Mouse (Mus musculus): ENCODE measurements at regions not wholly inside any gene's neighbourhood (a gene's known extent, or its start where the extent isn't known, plus 50 kb on each side); places are given as distances from the start of the nearest gene placed in this dataset. TPM values are rescaled to one million over a fixed set of nuclear protein-coding genes. Genes with fewer than 3 reads are reported as not detected.
A peak's percentile ranks its signal among the peaks of the same experiment; 100 is the strongest.

DNA sequence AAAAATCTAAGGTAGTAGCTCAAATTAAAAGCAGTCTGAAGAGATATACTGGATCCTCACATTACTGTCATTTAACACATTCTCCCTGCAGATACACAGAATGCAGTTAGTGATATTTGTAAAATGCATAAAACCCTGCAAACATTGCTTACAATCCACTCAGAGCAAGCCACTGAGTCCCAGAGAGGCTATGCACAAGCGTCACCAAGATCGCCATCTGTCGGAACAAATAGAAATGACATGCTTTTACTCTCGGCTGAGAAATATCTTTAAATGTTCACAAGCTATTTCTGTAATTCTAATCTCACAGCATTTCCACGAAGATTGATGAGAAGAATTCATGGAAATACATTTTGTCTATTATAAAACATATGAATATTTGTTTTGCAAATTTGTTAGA, 139.7 kb upstream of the Steap4 start:
- Histone ChIP-seq H3K4me1 (ENCODE audit: control insufficient read depth, insufficient read depth, low read length) (no peaks in the 10 kb centered on the region), H3K27ac (replicated peaks; ENCODE audit: low read depth, low read length) (no peak overlapping the region), H3K4me3 (ENCODE audit: low read depth, low read length) (no peak overlapping the region), H3K36me3 (ENCODE audit: control insufficient read depth, insufficient read depth, low read length) (no peaks in the 10 kb centered on the region), H3K4me2 (ENCODE audit: low read depth, low read length) (no peak overlapping the region), H3K9ac (ENCODE audit: low read depth, low read length) (no peak overlapping the region), H3K9me3 (ENCODE audit: control insufficient read depth, low read length) (no peaks in the 10 kb centered on the region), H3K27me3 (replicated peaks; ENCODE audit: control insufficient read depth, insufficient read depth, low read length) (no peaks in the 10 kb centered on the region)
- DNase-seq (ENCODE audit: low spot score) = peak; percentile 25
- whole genome bisulfite sequencing = 26% methylated on average over 5 of the region's 5 CpGs
- ATAC-seq (ENCODE audit: low read depth) = no peak

DNA sequence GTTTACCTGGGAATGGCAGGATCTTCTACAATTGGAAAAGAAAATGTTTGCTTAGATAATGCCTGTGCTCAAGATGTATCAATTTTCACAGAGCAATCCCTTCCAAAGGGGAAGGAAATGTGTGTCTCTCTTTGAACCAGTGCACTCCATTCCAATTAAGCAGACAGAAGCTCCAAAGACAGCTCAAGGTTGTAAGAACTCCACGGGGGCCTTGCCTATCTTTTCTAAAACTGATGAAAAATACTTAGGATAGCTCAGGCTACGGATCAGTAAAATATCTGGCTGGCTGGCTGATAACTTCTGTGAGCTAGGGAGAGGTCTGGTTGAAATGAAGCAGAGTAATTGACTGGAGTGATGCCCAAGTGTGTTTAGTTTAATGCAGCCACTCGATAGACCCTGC, 138.6 kb upstream of the Steap4 start:
- Histone ChIP-seq H3K4me1 (ENCODE audit: control insufficient read depth, insufficient read depth, low read length) (no peaks in the 10 kb centered on the region), H3K4me3 (ENCODE audit: low read depth, low read length) (no peak overlapping the region), H3K27me3 (replicated peaks; ENCODE audit: control insufficient read depth, insufficient read depth, low read length) (no peaks in the 10 kb centered on the region), H3K36me3 (ENCODE audit: control insufficient read depth, insufficient read depth, low read length) (no peaks in the 10 kb centered on the region), H3K9me3 (ENCODE audit: control insufficient read depth, low read length) (no peaks in the 10 kb centered on the region), H3K9ac (ENCODE audit: low read depth, low read length) (no peak overlapping the region), H3K27ac (replicated peaks; ENCODE audit: low read depth, low read length) (no peak overlapping the region), H3K4me2 (ENCODE audit: low read depth, low read length) (no peak overlapping the region)
- DNase-seq (ENCODE audit: low spot score) = no peak
- WGBS = 47% methylated on average over 3 of the region's 3 CpGs
- ATAC-seq (ENCODE audit: low read depth) = no peak

DNA sequence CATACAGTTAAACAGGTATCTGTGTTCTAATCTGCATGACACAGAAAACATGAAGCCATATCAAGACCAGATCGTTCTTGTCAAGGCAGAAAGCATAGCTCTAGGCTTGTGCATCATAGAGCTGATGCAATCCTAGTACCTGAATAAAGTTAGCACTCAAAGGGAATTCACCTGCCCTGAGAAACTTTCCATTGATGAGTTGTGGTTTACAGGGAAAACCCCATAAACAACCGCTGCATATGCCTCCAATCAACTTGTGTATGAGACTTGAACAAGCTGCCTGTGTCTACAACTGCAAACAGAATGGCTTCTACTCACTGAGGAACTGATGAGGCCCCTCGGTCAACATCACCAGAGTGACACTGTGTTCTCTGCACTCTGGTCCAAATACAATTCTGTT, 130.6 kb upstream of the Steap4 start:
- no peak overlapping the region for H3K4me2 ChIP-seq (ENCODE audit: low read depth, low read length)
- no peak overlapping the region for H3K4me3 ChIP-seq (ENCODE audit: low read depth, low read length)
- H3K4me1 ChIP-seq (ENCODE audit: control insufficient read depth, insufficient read depth, low read length) = no peaks in the 10 kb centered on the region
- H3K9me3 ChIP-seq (ENCODE audit: control insufficient read depth, low read length) = no peaks in the 10 kb centered on the region
- DNase-seq (ENCODE audit: low spot score) (no peak), ATAC-seq (ENCODE audit: low read depth) (no peak)
- no peaks in the 10 kb centered on the region for H3K27me3 ChIP-seq (replicated peaks; ENCODE audit: control insufficient read depth, insufficient read depth, low read length)
- 84% methylated on average over 3 of the region's 3 CpGs for WGBS
- H3K27ac ChIP-seq (replicated peaks; ENCODE audit: low read depth, low read length) = no peak overlapping the region
- no peak overlapping the region for H3K9ac ChIP-seq (ENCODE audit: low read depth, low read length)
- H3K36me3 ChIP-seq (ENCODE audit: control insufficient read depth, insufficient read depth, low read length) = no peaks in the 10 kb centered on the region

DNA sequence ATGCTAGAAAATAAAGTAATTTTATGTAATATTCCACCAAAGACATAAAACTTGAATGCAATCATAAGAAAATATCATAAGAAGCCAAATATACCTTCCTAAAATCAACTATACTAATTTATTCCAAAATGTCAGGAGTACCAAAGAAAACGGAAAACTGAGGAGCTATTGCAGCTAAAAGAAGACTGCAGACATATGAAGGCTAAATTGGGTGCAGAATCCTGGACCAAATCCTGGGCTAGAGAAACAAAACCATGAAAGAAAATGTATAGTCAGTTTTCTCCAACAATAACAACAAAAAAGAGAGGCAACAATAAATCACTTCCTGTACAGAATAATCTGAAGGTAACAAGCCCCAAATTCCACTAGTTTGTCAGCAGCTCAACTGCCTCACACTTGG, 126.4 kb upstream of the Steap4 start:
- no peak for ATAC-seq (ENCODE audit: low read depth)
- Histone ChIP-seq H3K9ac (ENCODE audit: low read depth, low read length) (no peak overlapping the region), H3K27ac (replicated peaks; ENCODE audit: low read depth, low read length) (no peak overlapping the region), H3K4me1 (ENCODE audit: control insufficient read depth, insufficient read depth, low read length) (no peaks in the 10 kb centered on the region), H3K27me3 (replicated peaks; ENCODE audit: control insufficient read depth, insufficient read depth, low read length) (no peaks in the 10 kb centered on the region), H3K4me2 (ENCODE audit: low read depth, low read length) (no peak overlapping the region), H3K4me3 (ENCODE audit: low read depth, low read length) (no peak overlapping the region), H3K9me3 (ENCODE audit: control insufficient read depth, low read length) (no peaks in the 10 kb centered on the region), H3K36me3 (ENCODE audit: control insufficient read depth, insufficient read depth, low read length) (no peaks in the 10 kb centered on the region)
- DNase-seq (ENCODE audit: low spot score) = no peak
- WGBS = 85% methylated on average over 1 of the region's 1 CpGs

DNA sequence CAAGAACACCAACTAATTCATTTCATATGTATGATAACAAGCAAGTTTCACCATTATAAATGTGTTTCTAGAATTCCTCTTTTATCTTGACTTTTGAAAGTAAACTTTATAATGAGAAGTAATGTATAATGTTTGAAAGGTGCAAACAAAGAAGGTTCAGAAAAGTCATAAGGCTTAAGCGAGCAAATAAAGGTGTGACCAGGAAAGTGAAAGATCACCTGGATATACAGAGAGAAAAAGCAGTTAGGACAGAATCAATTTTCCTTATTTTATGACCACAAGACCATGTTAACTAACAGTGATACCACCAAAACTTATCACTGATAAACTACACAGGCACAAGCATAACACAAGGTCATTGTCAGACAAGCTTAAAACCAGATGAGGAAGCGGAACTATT, 97.2 kb upstream of the Steap4 start:
- H3K4me3 ChIP-seq (ENCODE audit: low read depth, low read length) = no peak overlapping the region

DNA sequence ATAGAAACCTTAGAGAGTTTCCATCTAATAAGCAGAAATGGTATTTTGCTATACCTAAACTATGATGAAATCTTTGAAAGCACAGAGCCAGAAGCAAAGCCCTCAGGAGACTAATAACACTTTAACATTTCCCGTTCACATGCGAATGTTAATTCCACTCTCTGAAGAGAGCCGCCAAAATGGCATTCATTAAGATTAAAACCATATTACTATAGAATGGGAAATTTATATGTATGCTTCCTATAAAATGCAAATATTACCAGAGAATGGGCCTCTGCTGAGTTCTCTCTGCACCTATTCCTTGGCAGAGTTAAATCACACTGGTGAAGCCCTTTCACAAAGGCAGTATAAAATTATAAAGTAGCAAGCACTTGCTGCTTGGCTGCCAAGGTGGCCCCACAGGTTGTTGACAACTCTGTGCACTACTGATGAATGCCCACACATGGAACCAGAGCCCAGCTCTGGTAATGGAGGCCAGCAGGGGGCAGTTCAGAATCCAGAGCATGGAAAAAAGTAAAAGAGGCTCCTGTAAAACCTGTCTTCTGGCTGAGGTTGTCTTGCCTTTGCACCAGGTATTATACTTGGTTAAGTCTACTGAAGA, 94.1 kb upstream of the Steap4 start:
- WGBS = 73% methylated on average over 3 of the region's 3 CpGs

More for the DNA sequence above, 97.2 kb upstream of the Steap4 start:
- H3K27me3 ChIP-seq (replicated peaks; ENCODE audit: control insufficient read depth, insufficient read depth, low read length) = no peaks in the 10 kb centered on the region
- H3K27ac ChIP-seq (replicated peaks; ENCODE audit: low read depth, low read length) = no peak overlapping the region
- WGBS = 77% methylated on average over 2 of the region's 2 CpGs
- H3K36me3 ChIP-seq (ENCODE audit: control insufficient read depth, insufficient read depth, low read length) = no peaks in the 10 kb centered on the region
- H3K9ac ChIP-seq (ENCODE audit: low read depth, low read length) = no peak overlapping the region
- no peaks in the 10 kb centered on the region for H3K9me3 ChIP-seq (ENCODE audit: control insufficient read depth, low read length)
- no peak for DNase-seq (ENCODE audit: low spot score)
- H3K4me1 ChIP-seq (ENCODE audit: control insufficient read depth, insufficient read depth, low read length) = no peaks in the 10 kb centered on the region
- no peak for ATAC-seq (ENCODE audit: low read depth)
- H3K4me2 ChIP-seq (ENCODE audit: low read depth, low read length) = no peak overlapping the region

DNA sequence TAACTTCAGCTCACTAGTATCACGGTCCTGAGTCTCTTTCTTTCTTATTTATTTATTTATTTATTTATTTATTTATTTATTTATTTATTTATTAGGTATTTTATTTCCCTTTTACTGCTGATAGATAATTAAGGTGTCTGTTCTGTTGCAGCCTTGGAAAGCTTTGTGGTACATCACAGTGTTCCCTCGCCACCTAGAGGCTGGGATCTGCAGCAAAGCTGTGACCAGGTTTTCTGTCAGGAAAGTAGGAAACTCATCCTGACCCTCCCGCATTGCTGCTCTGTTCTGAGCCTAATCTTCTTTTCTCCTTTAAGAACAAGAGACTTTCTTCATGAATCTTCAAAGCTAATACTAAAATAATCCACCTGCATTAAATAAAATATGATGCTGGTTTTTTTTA, 60.7 kb upstream of the Steap4 start:
- ATAC-seq (ENCODE audit: low read depth) (no peak), DNase-seq (ENCODE audit: low spot score) (peak; percentile 69)
- H3K4me1 ChIP-seq (ENCODE audit: control insufficient read depth, insufficient read depth, low read length) = no peaks in the 10 kb centered on the region
- H3K4me3 ChIP-seq (ENCODE audit: low read depth, low read length) = no peak overlapping the region
- H3K9ac ChIP-seq (ENCODE audit: low read depth, low read length) = no peak overlapping the region
- WGBS = 71% methylated on average over 3 of the region's 3 CpGs
- no peak overlapping the region for H3K4me2 ChIP-seq (ENCODE audit: low read depth, low read length)
- no peaks in the 10 kb centered on the region for H3K9me3 ChIP-seq (ENCODE audit: control insufficient read depth, low read length)
- no peak overlapping the region for H3K27ac ChIP-seq (replicated peaks; ENCODE audit: low read depth, low read length)
- H3K27me3 ChIP-seq (replicated peaks; ENCODE audit: control insufficient read depth, insufficient read depth, low read length) = no peaks in the 10 kb centered on the region
- H3K36me3 ChIP-seq (ENCODE audit: control insufficient read depth, insufficient read depth, low read length) = no peaks in the 10 kb centered on the region

More for the DNA sequence above, 94.1 kb upstream of the Steap4 start:
- no peaks in the 10 kb centered on the region for H3K36me3 ChIP-seq (ENCODE audit: control insufficient read depth, insufficient read depth, low read length)
- H3K27ac ChIP-seq (replicated peaks; ENCODE audit: low read depth, low read length) = no peak overlapping the region
- H3K4me1 ChIP-seq (ENCODE audit: control insufficient read depth, insufficient read depth, low read length) = no peaks in the 10 kb centered on the region
- DNase-seq (ENCODE audit: low spot score) (no peak), ATAC-seq (ENCODE audit: low read depth) (no peak)
- no peak overlapping the region for H3K9ac ChIP-seq (ENCODE audit: low read depth, low read length)
- no peaks in the 10 kb centered on the region for H3K9me3 ChIP-seq (ENCODE audit: control insufficient read depth, low read length)
- no peaks in the 10 kb centered on the region for H3K27me3 ChIP-seq (replicated peaks; ENCODE audit: control insufficient read depth, insufficient read depth, low read length)
- H3K4me3 ChIP-seq (ENCODE audit: low read depth, low read length) = no peak overlapping the region
- H3K4me2 ChIP-seq (ENCODE audit: low read depth, low read length) = no peak overlapping the region

Small RNAs in the stretch of these regions (microRNA-seq; reads per million reads assigned to microRNA genes)
- gene Gm22196 (ENCODE audit: borderline number of aligned reads) = not detected

Data from embryonic facial prominence, embryonic 14.5 days (tissue).